Mouse (Mus musculus) kidney, postnatal 0 days (tissue): ENCODE measurements around the gene Gm3854. TPM values are rescaled to one million over a fixed set of nuclear protein-coding genes. Genes with fewer than 3 reads are reported as not detected.

Experiments
- ATAC-seq: fragments of 200-750 bp; cut with Nextera tagmentation; replicated peaks from 2 replicates; pipeline ENCODE4 v1.8.0; 2017; ENCODE audit warnings: low read depth, moderate number of reproducible peaks, moderate TSS enrichment, moderate library complexity; ENCODE audit not compliant: low FRiP score
- DNase-seq: peaks from one replicate; pipeline ENCODE4 v3.0.0-alpha.2; 2016; ENCODE audit warnings: low spot score
- H3K27ac ChIP-seq: fragments of 300-500 bp; sonication (generic); 2 replicates; pipeline ENCODE4 v1.5.1; 2014; ENCODE audit warnings: mild to moderate bottlenecking
- H3K27me3 ChIP-seq: fragments of 300-500 bp; sonication (generic); 2 replicates; pipeline ENCODE4 v1.6.1; 2014; ENCODE audit warnings: low read length, mixed read lengths; ENCODE audit not compliant: insufficient read depth
- H3K36me3 ChIP-seq: fragments of 300-500 bp; sonication (generic); 2 replicates; pipeline ENCODE4 v1.6.1; 2014; ENCODE audit warnings: low read length, mixed read lengths; ENCODE audit not compliant: insufficient read depth
- H3K4me1 ChIP-seq: fragments of 300-500 bp; sonication (generic); replicated peaks from 2 replicates; pipeline ENCODE4 v1.6.1; 2014; ENCODE audit warnings: antibody characterized with exemption, low read length, mixed read lengths; ENCODE audit not compliant: insufficient read depth
- H3K4me2 ChIP-seq: fragments of 300-500 bp; sonication (generic); 2 replicates; pipeline ENCODE4 v1.6.1; 2014; ENCODE audit warnings: mild to moderate bottlenecking, low read length, moderate library complexity, mixed read lengths
- H3K4me3 ChIP-seq: fragments of 300-500 bp; sonication (generic); replicated peaks from 2 replicates; pipeline ENCODE4 v1.5.1; 2014; ENCODE audit warnings: low read depth, low read length
- H3K9ac ChIP-seq: fragments of 300-500 bp; sonication (generic); 2 replicates; pipeline ENCODE4 v1.6.1; 2014; ENCODE audit warnings: low read depth, low read length
- H3K9me3 ChIP-seq: fragments of 300-500 bp; sonication (generic); replicated peaks from 2 replicates; pipeline ENCODE4 v1.6.1; 2016; ENCODE audit warnings: low read length, inconsistent platforms, mixed read lengths
- CTCF ChIP-seq: IDR thresholded peaks from 2 replicates; pipeline ENCODE4 v1.5.1; 2016; ENCODE audit warnings: antibody characterized with exemption, low read depth, mild to moderate bottlenecking, moderate library complexity
- WGBS: fragments of 180-500 bp; shearing (Covaris S2); extraction: QIAGEN DNeasy Blood & Tissue Kit; methylation state at CpG from one replicate; pipeline ENCODE4 v1.1.7; 2014; 5-methylcytosine and 5-hydroxymethylcytosine counted together
- polyA plus RNA-seq: library from polyadenylated mRNA; unstranded; fragments of >200 nt; fragmentation: Nextera tagmentation; extraction: Ambion mirVana; gene quantifications from 2 replicates; pipeline ENCODE4 v1.2.1, GENCODE M21; 2015

The Gm3854 gene
- polyA plus RNA-seq, 1 experiment from 2014 or later: 0.39 TPM

- Histone ChIP-seq H3K27me3 (no peaks in the 10 kb centered on the region), H3K4me3 (no peak overlapping the region), H3K36me3 (no peaks in the 10 kb centered on the region), H3K4me2 (no peak overlapping the region), H3K27ac (no peak overlapping the region), H3K4me1 (no peaks in the 10 kb centered on the region), H3K9ac (no peak overlapping the region), H3K9me3 (no peaks in the 10 kb centered on the region)
- ATAC-seq (no peak), DNase-seq (no peak)
- 73% methylated on average over 2 of the region's 2 CpGs for WGBS
- TF ChIP-seq CTCF: no peak
These were observed 14.6 kb downstream of the Gm3854 start for GRCm38 (mm10) chr7:6358121-6358520.

GRCm38 (mm10) chr7:6358937-6359590 lies 15.5 kb downstream of the Gm3854 start:
- 56% methylated on average over 10 of the region's 10 CpGs for WGBS
- H3K4me1 ChIP-seq: no peaks in the 10 kb centered on the region
- no peak for ATAC-seq
- no peaks in the 10 kb centered on the region for H3K9me3 ChIP-seq
- peak; percentile 90 for TF ChIP-seq CTCF
- no peak overlapping the region for H3K4me2 ChIP-seq
- no peaks in the 10 kb centered on the region for H3K36me3 ChIP-seq
- no peak overlapping the region for H3K27ac ChIP-seq
- no peaks in the 10 kb centered on the region for H3K27me3 ChIP-seq
- H3K4me3 ChIP-seq: no peak overlapping the region
- H3K9ac ChIP-seq: no peak overlapping the region
- DNase-seq: peak; percentile 91

DNA sequence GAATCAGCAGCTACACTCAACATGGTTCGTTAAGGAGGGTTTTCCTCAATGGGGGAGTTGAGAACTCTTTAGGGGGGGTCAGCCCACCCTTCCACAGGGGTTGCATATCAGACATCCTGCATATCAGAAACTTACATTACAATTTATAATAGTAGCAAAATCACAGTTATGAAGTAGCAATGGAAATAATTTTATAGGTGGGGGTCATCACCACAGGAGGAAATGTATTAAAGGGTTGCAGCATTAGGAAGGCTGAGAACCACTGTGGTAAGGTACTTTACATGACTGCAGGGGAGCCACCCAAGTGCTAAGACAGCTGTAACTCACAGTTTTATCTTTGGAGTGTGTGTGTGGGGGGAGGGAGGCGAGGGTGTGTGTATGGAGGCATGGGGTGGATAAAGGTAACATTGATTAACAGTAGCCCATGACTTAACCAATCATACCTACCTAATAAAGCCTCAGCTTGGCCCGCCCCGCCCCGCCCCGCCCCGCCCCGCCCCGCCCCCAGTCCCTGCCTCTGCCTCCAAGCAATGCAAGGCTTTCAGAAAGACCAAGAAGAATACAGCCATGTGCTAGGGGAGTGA lies 17.0 kb downstream of the Gm3854 start:
- no peak overlapping the region for H3K9ac ChIP-seq
- no peaks in the 10 kb centered on the region for H3K9me3 ChIP-seq
- no peak overlapping the region for H3K27ac ChIP-seq
- H3K27me3 ChIP-seq: no peaks in the 10 kb centered on the region
- no peaks in the 10 kb centered on the region for H3K36me3 ChIP-seq
- no peak overlapping the region for H3K4me3 ChIP-seq
- ATAC-seq (no peak), DNase-seq (no peak)
- 11% methylated on average over 9 of the region's 9 CpGs for WGBS
- H3K4me1 ChIP-seq: no peaks in the 10 kb centered on the region
- TF ChIP-seq CTCF: no peak
- H3K4me2 ChIP-seq: no peak overlapping the region

GRCm38 (mm10) chr7:6361756-6362155 lies 18.2 kb downstream of the Gm3854 start:
- TF ChIP-seq CTCF: no peak
- peak overlapping the region; percentile 62 for H3K4me2 ChIP-seq
- WGBS: 23% methylated on average over 7 of the region's 7 CpGs

DNA sequence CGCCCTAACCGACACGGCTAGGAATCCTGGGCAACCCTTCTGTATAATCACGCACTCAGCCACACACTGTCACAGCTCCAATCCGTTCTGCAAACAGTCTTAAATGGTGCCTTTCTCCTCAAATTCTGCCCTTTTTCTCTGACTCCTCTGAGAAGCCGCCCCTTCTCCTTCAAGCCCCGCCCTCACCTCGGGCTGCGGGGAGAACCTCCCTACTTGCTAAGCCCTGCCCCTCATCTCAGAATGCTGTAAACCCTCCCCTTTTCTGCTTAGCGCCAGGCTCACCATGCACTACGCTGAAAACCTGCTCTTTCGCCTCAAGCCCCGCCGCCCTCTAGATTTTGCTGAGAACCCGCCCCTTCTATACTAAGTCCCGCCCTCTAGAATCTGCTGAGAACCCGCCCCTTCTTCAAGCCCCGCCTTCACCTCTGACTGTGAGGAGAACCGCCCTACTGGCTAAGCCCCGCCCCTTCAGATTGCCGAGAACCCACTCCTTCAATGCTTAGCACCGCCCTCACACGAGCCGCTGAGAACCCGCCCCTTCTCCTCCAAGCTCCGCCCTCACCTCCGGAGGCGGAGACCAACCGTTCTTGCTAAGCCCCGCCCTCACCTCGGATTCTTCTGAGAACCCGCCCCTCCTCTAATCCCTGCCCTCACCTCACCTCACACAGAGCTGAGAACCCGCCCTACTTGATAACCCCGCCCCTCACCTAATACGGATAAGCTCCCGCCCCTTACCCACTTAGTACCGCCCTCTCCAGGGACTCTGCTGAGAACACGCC lies 18.9 kb downstream of the Gm3854 start:
- DNase-seq: peak; percentile 100
- ATAC-seq: peak; percentile 95
- TF ChIP-seq CTCF: no peak
- H3K4me3 ChIP-seq: peak overlapping the region; percentile 49
- no peaks in the 10 kb centered on the region for H3K27me3 ChIP-seq
- peak overlapping the region; percentile 62 for H3K4me2 ChIP-seq
- no peaks in the 10 kb centered on the region for H3K9me3 ChIP-seq
- no peaks in the 10 kb centered on the region for H3K4me1 ChIP-seq
- under 1% methylated on average over 38 of the region's 38 CpGs for WGBS
- H3K9ac ChIP-seq: peak overlapping the region; percentile 46
- peak overlapping the region; percentile 69 for H3K27ac ChIP-seq
- H3K36me3 ChIP-seq: no peaks in the 10 kb centered on the region

More at GRCm38 (mm10) chr7:6361756-6362155, 18.2 kb downstream of the Gm3854 start:
- no peak for ATAC-seq
- H3K4me1 ChIP-seq: no peaks in the 10 kb centered on the region
- peak overlapping the region; percentile 43 for H3K4me3 ChIP-seq
- H3K27me3 ChIP-seq: no peaks in the 10 kb centered on the region
- H3K27ac ChIP-seq: peak overlapping the region; percentile 69
- no peaks in the 10 kb centered on the region for H3K9me3 ChIP-seq
- H3K36me3 ChIP-seq: no peaks in the 10 kb centered on the region
- peak overlapping the region; percentile 46 for H3K9ac ChIP-seq
- no peak for DNase-seq

DNA sequence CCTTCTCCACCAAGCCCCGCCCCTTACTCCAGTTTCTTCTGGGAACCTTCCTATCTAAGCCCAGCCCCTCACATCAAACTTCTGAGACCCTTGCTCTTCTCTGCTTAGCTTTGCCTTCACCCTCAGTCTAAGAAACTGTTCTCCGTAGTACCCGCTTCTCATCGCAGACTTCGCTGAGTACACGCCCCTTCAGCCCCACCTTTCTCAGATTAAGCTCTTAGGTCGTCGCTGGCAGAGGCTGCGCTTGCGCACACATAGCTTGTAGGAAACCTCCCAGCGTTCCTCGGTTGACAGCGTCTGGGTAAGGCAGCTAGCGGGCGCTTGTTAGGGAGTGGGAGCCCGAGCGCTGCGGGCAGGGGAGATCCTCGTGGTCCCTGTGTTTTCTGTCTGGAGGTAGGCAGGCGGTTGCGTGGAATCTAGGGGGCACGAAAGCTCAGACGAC lies 19.5 kb downstream of the Gm3854 start, which contains the start of gene Zfp78:
TSS of gene Zfp78 (plus strand) at position 234 of the 442 bp plus-strand sequence.
- H3K27me3 ChIP-seq: no peaks in the 10 kb centered on the region
- peak within 1 kb of the TSS; percentile 49 for H3K4me3 ChIP-seq
- H3K4me2 ChIP-seq: peak within 1 kb of the TSS; percentile 62
- no peaks in the 10 kb centered on the region for H3K4me1 ChIP-seq
- H3K36me3 ChIP-seq: no peaks in the 10 kb centered on the region
- DNase-seq (peak; percentile 96), ATAC-seq (peak; percentile 84)
- H3K9ac ChIP-seq: peak within 1 kb of the TSS; percentile 58
- WGBS: under 1% methylated on average over 23 of the region's 23 CpGs
- TF ChIP-seq CTCF: peak; percentile 53
- H3K27ac ChIP-seq: peak within 1 kb of the TSS; percentile 69
- no peaks in the 10 kb centered on the region for H3K9me3 ChIP-seq
